11 mouse cellular contexts compared by ENCODE assay signal in genomic region chr15:103015009-103015399, GRCm38 (mm10). TPM values are rescaled to one million over a fixed set of nuclear protein-coding genes. Genes with fewer than 3 reads are reported as not detected.
A peak's percentile ranks its signal among the peaks of the same experiment; 100 is the strongest.
DNase-seq lines count a peak whose midpoint lies in the region; ATAC-seq lines count a peak whose summit lies in the region.
"Had no signal": no experiment of that assay in that cellular context is flagged by ENCODE, and none has a peak within 500 bp of the region (broad histone marks: within the 10 kb centered on the region; RNA-seq: fewer than 3 reads in every experiment).

No protein-coding gene starts in this region.

- H3K9ac ChIP-seq in kidney, embryonic 14.5 days (ENCODE audit: low read depth, low read length): peak overlapping the region; percentile 54
- H3K9ac ChIP-seq in hindbrain, embryonic 13.5 days: peak overlapping the region; percentile 85

- peak overlapping the region; percentile 97 for H3K27ac ChIP-seq in kidney, embryonic 14.5 days (ENCODE audit: low read depth, low read length)
- H3K27ac ChIP-seq in brown adipose tissue, adult 24 weeks (replicated peaks; ENCODE audit: low read depth, low read length): peak overlapping the region; percentile 78
- peak overlapping the region; percentile 96 for H3K27ac ChIP-seq in hindbrain, embryonic 13.5 days

- peaks cover 18% of the 10 kb centered on the region for H3K27me3 ChIP-seq in kidney, embryonic 14.5 days (ENCODE audit: control insufficient read depth, insufficient read depth, low read length)
- peaks cover 96% of the 10 kb centered on the region for H3K27me3 ChIP-seq in hindbrain, embryonic 13.5 days

- H3K9me3 ChIP-seq in kidney, embryonic 14.5 days (ENCODE audit: control insufficient read depth, low read length): no peaks in the 10 kb centered on the region
- H3K9me3 ChIP-seq in hindbrain, embryonic 13.5 days: no peaks in the 10 kb centered on the region

- peak overlapping the region; percentile 40 for H3K4me3 ChIP-seq in kidney, embryonic 14.5 days (ENCODE audit: low read length)
- H3K4me3 ChIP-seq in brown adipose tissue, adult 24 weeks (ENCODE audit: insufficient read depth, low read depth, low read length): peak overlapping the region; percentile 74
- peak overlapping the region; percentile 51 for H3K4me3 ChIP-seq in hindbrain, embryonic 13.5 days

- peaks cover 74% of the 10 kb centered on the region for H3K4me1 ChIP-seq in kidney, embryonic 14.5 days (ENCODE audit: control insufficient read depth, insufficient read depth, low read length)
- H3K4me1 ChIP-seq in brown adipose tissue, adult 24 weeks (ENCODE audit: control insufficient read depth, insufficient read depth, insufficient read length, low read length): 0 out of 2 replicates have a peak, but pooled peaks cover 5% of the 10 kb centered on the region
- peaks cover 47% of the 10 kb centered on the region for H3K4me1 ChIP-seq in hindbrain, embryonic 13.5 days (replicated peaks)

- peak overlapping the region; percentile 61 for H3K4me2 ChIP-seq in kidney, embryonic 14.5 days (replicated peaks; ENCODE audit: low read depth, low read length)
- H3K4me2 ChIP-seq in hindbrain, embryonic 13.5 days: peak overlapping the region; percentile 58

- WGBS in kidney, embryonic 14.5 days: 2% methylated on average over 25 of the region's 28 CpGs
- WGBS in hindbrain, embryonic 13.5 days: 1% methylated on average over 26 of the region's 28 CpGs

- H3K36me3 ChIP-seq in kidney, embryonic 14.5 days (ENCODE audit: control insufficient read depth, insufficient read depth, low read length): no peaks in the 10 kb centered on the region; the same call in none of the 2 replicates
- H3K36me3 ChIP-seq in hindbrain, embryonic 13.5 days: no peaks in the 10 kb centered on the region

- no peak for DNase-seq in kidney, postnatal 36 days
- peak; percentile 71 for DNase-seq in mesoderm, embryonic 11.5 days (ENCODE audit: low read depth, low spot score)
- DNase-seq in thymus, postnatal 0 days (ENCODE audit: low spot score): no peak
- no peak for DNase-seq in layer of hippocampus, adult 18-20 months (ENCODE audit: low spot score in 2 of 2)
- DNase-seq in MN1 (ENCODE audit: low spot score): no peak
- DNase-seq: thymus, adult 18-20 months had no signal

- ATAC-seq in kidney, embryonic 14.5 days (ENCODE audit: low FRiP score, low TSS enrichment): peak; percentile 30
- 0 out of 2 replicates have a peak, but pooled peaks have one; percentile 5 for ATAC-seq in hindbrain, embryonic 13.5 days (ENCODE audit: low FRiP score)

RNA-seq across cellular contexts. Expression of gene Hoxc4, which starts 3.7 kb away (rescaled TPM):
- polyA plus RNA-seq in kidney, embryonic 14.5 days (2014; fragmentation: Nextera tagmentation; extraction: Ambion mirVana): 7.4 and 8.6 TPM in 2 replicates
- polyA plus RNA-seq in brown adipose tissue, adult 24 weeks (2012; ENCODE audit: insufficient read depth, insufficient read length, missing spikeins): 9.4 and 13.7 TPM in 2 replicates
- polyA plus RNA-seq in hindbrain, embryonic 13.5 days (2015; fragmentation: Nextera tagmentation; extraction: Ambion mirVana): 76.2 and 86.9 TPM in 2 replicates
- polyA plus RNA-seq in thymus, postnatal 0 days (2015; fragmentation: Nextera tagmentation; extraction: Ambion mirVana): 0.07 and 0.17 TPM in 2 replicates
- total RNA-seq in layer of hippocampus, adult 18-20 months (2021): not detected

RNA-seq across cellular contexts. Expression of gene Hoxc6, which starts 16.9 kb away (rescaled TPM):
- 12.3 and 16.1 TPM in 2 replicates for polyA plus RNA-seq in kidney, embryonic 14.5 days (2014; fragmentation: Nextera tagmentation; extraction: Ambion mirVana)
- polyA plus RNA-seq in brown adipose tissue, adult 24 weeks (2012; ENCODE audit: insufficient read depth, insufficient read length, missing spikeins): 17.1 and 21.7 TPM in 2 replicates
- polyA plus RNA-seq in hindbrain, embryonic 13.5 days (2015; fragmentation: Nextera tagmentation; extraction: Ambion mirVana): 5.3 and 9.1 TPM in 2 replicates
- 0.14 TPM in 1 of 2 replicates, not detected in the other for polyA plus RNA-seq in thymus, postnatal 0 days (2015; fragmentation: Nextera tagmentation; extraction: Ambion mirVana)
- total RNA-seq in layer of hippocampus, adult 18-20 months (2021): not detected
- polyA plus RNA-seq: liver, embryonic 16.5 days had no signal

RNA-seq across cellular contexts. Expression of gene Hoxc8, which starts 24.6 kb away (rescaled TPM):
- polyA plus RNA-seq in kidney, embryonic 14.5 days (2014; fragmentation: Nextera tagmentation; extraction: Ambion mirVana): 12.6 and 13.8 TPM in 2 replicates
- 8.9 and 9.8 TPM in 2 replicates for polyA plus RNA-seq in brown adipose tissue, adult 24 weeks (2012; ENCODE audit: insufficient read depth, insufficient read length, missing spikeins)
- polyA plus RNA-seq in hindbrain, embryonic 13.5 days (2015; fragmentation: Nextera tagmentation; extraction: Ambion mirVana): 0.50 and 1.5 TPM in 2 replicates
- not detected in 2 replicates for polyA plus RNA-seq in thymus, postnatal 0 days (2015; fragmentation: Nextera tagmentation; extraction: Ambion mirVana)
- not detected for total RNA-seq in layer of hippocampus, adult 18-20 months (2021)
- total RNA-seq: heart, adult 18-20 months had no signal
- polyA plus RNA-seq: liver, embryonic 16.5 days had no signal

RNA-seq across cellular contexts. Expression of gene Hoxc9, which starts 38.8 kb away (rescaled TPM):
- polyA plus RNA-seq in kidney, embryonic 14.5 days (2014; fragmentation: Nextera tagmentation; extraction: Ambion mirVana): 10.3 and 10.7 TPM in 2 replicates
- not detected in 2 replicates for polyA plus RNA-seq in brown adipose tissue, adult 24 weeks (2012; ENCODE audit: insufficient read depth, insufficient read length, missing spikeins)
- polyA plus RNA-seq in hindbrain, embryonic 13.5 days (2015; fragmentation: Nextera tagmentation; extraction: Ambion mirVana): 0.13 TPM in 1 of 2 replicates, not detected in the other
- polyA plus RNA-seq in thymus, postnatal 0 days (2015; fragmentation: Nextera tagmentation; extraction: Ambion mirVana): not detected in 2 replicates
- not detected for total RNA-seq in layer of hippocampus, adult 18-20 months (2021)
- total RNA-seq: heart, adult 18-20 months had no signal
- polyA plus RNA-seq: liver, embryonic 16.5 days had no signal

RNA-seq across cellular contexts. Expression of gene Hoxc5, which starts 47.8 kb away (rescaled TPM):
- polyA plus RNA-seq in kidney, embryonic 14.5 days (2014; fragmentation: Nextera tagmentation; extraction: Ambion mirVana): 5.1 and 5.8 TPM in 2 replicates
- 14.1 and 15.1 TPM in 2 replicates for polyA plus RNA-seq in brown adipose tissue, adult 24 weeks (2012; ENCODE audit: insufficient read depth, insufficient read length, missing spikeins)
- 32.3 and 39.2 TPM in 2 replicates for polyA plus RNA-seq in hindbrain, embryonic 13.5 days (2015; fragmentation: Nextera tagmentation; extraction: Ambion mirVana)
- polyA plus RNA-seq in thymus, postnatal 0 days (2015; fragmentation: Nextera tagmentation; extraction: Ambion mirVana): 0.16 TPM in 1 of 2 replicates, not detected in the other
- total RNA-seq in layer of hippocampus, adult 18-20 months (2021): not detected
